Mouse (Mus musculus) hindbrain, embryonic 13.5 days (tissue): Measurements from ENCODE around the gene Tgm2. TPM values are rescaled to one million over a fixed set of nuclear protein-coding genes. Genes with fewer than 3 reads are reported as not detected.

Source experiments
- ATAC-seq: fragments of 200-750 bp; cut with Nextera tagmentation; 2 replicates; pipeline ENCODE4 v1.8.0; 2017; ENCODE audit warnings: moderate TSS enrichment; ENCODE audit not compliant: low FRiP score
- H3K27ac ChIP-seq: fragments of 300-500 bp; sonication (generic); 2 replicates; pipeline ENCODE4 v1.5.1; 2015; ENCODE audit warnings: inconsistent platforms, mild to moderate bottlenecking, moderate library complexity
- H3K27me3 ChIP-seq: fragments of 300-500 bp; sonication (generic); 2 replicates; pipeline ENCODE4 v1.6.1; 2015; ENCODE audit warnings: mild to moderate bottlenecking, inconsistent platforms
- H3K36me3 ChIP-seq: fragments of 300-500 bp; sonication (generic); 2 replicates; pipeline ENCODE4 v1.6.1; 2015; ENCODE audit warnings: mild to moderate bottlenecking, inconsistent platforms
- H3K4me1 ChIP-seq: fragments of 300-500 bp; sonication (generic); replicated peaks from 2 replicates; pipeline ENCODE4 v1.6.1; 2015; ENCODE audit warnings: inconsistent platforms
- H3K4me2 ChIP-seq: fragments of 300-500 bp; sonication (generic); 2 replicates; pipeline ENCODE4 v1.6.1; 2015; ENCODE audit warnings: inconsistent platforms, mild to moderate bottlenecking, moderate library complexity
- H3K4me3 ChIP-seq: fragments of 300-500 bp; sonication (generic); 2 replicates; pipeline ENCODE4 v1.5.1; 2015; ENCODE audit warnings: mild to moderate bottlenecking, inconsistent platforms
- H3K9ac ChIP-seq: fragments of 300-500 bp; sonication (generic); 2 replicates; pipeline ENCODE4 v1.6.1; 2015; ENCODE audit warnings: mild to moderate bottlenecking, inconsistent platforms
- H3K9me3 ChIP-seq: fragments of 300-500 bp; sonication (generic); 2 replicates; pipeline ENCODE4 v1.6.1; 2016; ENCODE audit warnings: inconsistent platforms
- WGBS: fragments of 180-500 bp; shearing (Covaris S2); methylation state at CpG from one replicate; pipeline ENCODE4 v1.1.7; 2015; 5-methylcytosine and 5-hydroxymethylcytosine counted together
- polyA plus RNA-seq: library from polyadenylated mRNA; unstranded; fragments of >200 nt; fragmentation: Nextera tagmentation; extraction: Ambion mirVana; gene quantifications from 2 replicates; pipeline ENCODE4 v1.2.1, GENCODE M21; 2015

Gene Tgm2
- polyA plus RNA-seq, 1 experiment from 2014 or later = 10.1 TPM

GRCm38 (mm10) chr2:158178139-158178538 is 31.9 kb upstream of the Tgm2 start:
- H3K27me3 ChIP-seq = 0 out of 2 replicates have a peak, but pooled peaks cover 3% of the 10 kb centered on the region
- ATAC-seq = no peak
- peak overlapping the region; percentile 82 for H3K27ac ChIP-seq
- peaks cover 55% of the 10 kb centered on the region for H3K4me1 ChIP-seq
- H3K4me2 ChIP-seq = no peak overlapping the region
- no peak overlapping the region for H3K4me3 ChIP-seq
- no peaks in the 10 kb centered on the region for H3K9me3 ChIP-seq
- H3K36me3 ChIP-seq = no peaks in the 10 kb centered on the region
- H3K9ac ChIP-seq = no peak overlapping the region
- WGBS = 77% methylated on average over 4 of the region's 4 CpGs

- Histone ChIP-seq H3K4me2 (no peak overlapping the region), H3K36me3 (no peaks in the 10 kb centered on the region), H3K9ac (no peak overlapping the region), H3K27me3 (0 out of 2 replicates have a peak, but pooled peaks cover 3% of the 10 kb centered on the region), H3K4me1 (peaks cover 52% of the 10 kb centered on the region), H3K27ac (peak overlapping the region; percentile 82), H3K9me3 (no peaks in the 10 kb centered on the region), H3K4me3 (no peak overlapping the region)
- 24% methylated on average over 3 of the region's 3 CpGs for WGBS
- no peak for ATAC-seq
Observed at GRCm38 (mm10) chr2:158177574-158177973, 31.3 kb upstream of the Tgm2 start.

GRCm38 (mm10) chr2:158176763-158177162 is 30.5 kb upstream of the Tgm2 start:
- Histone ChIP-seq H3K9ac (no peak overlapping the region), H3K4me3 (no peak overlapping the region), H3K27me3 (0 out of 2 replicates have a peak, but pooled peaks cover 3% of the 10 kb centered on the region), H3K4me1 (peaks cover 44% of the 10 kb centered on the region), H3K36me3 (no peaks in the 10 kb centered on the region), H3K4me2 (no peak overlapping the region), H3K9me3 (peaks cover 1% of the 10 kb centered on the region; the same call in 1 of the 2 replicates), H3K27ac (peak overlapping the region; percentile 82)
- WGBS = 93% methylated on average over 9 of the region's 9 CpGs
- ATAC-seq = no peak

- no peak overlapping the region for H3K4me2 ChIP-seq
- H3K9ac ChIP-seq = no peak overlapping the region
- WGBS = 88% methylated on average over 3 of the region's 3 CpGs
- 0 out of 2 replicates have a peak, but pooled peaks cover 3% of the 10 kb centered on the region for H3K27me3 ChIP-seq
- no peak overlapping the region for H3K27ac ChIP-seq
- H3K4me1 ChIP-seq = peaks cover 36% of the 10 kb centered on the region
- H3K4me3 ChIP-seq = no peak overlapping the region
- peaks cover 5% of the 10 kb centered on the region; the same call in 1 of the 2 replicates for H3K9me3 ChIP-seq
- no peaks in the 10 kb centered on the region for H3K36me3 ChIP-seq
- no peak for ATAC-seq
Observed at GRCm38 (mm10) chr2:158175433-158175832, 29.2 kb upstream of the Tgm2 start.

- 89% methylated on average over 15 of the region's 15 CpGs for WGBS
Observed at GRCm38 (mm10) chr2:158174958-158175357, 28.7 kb upstream of the Tgm2 start.

DNA sequence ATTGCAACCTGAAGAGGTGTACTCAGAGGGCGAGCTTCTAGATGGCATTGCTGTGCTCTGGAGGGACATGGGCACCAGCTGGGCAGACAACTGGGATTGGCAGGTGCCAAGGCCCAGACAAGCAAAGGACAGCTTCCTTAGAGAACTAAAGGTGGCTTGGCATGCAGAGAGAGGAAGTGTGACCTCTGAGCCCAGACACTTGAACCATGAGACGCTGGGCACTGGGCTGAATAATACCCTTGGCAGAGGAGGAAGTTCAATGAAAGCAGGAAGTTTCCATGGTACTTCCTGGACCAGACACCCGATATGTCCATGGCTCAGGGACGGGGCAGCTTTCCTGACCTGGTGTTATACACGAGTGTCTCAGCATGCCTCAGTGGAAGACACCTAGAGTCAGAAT is 28.2 kb upstream of the Tgm2 start:
- Histone ChIP-seq H3K27ac (no peak overlapping the region), H3K9me3 (peaks cover 5% of the 10 kb centered on the region; the same call in 1 of the 2 replicates), H3K4me2 (no peak overlapping the region), H3K36me3 (no peaks in the 10 kb centered on the region), H3K4me1 (peaks cover 30% of the 10 kb centered on the region), H3K27me3 (0 out of 2 replicates have a peak, but pooled peaks cover 3% of the 10 kb centered on the region), H3K4me3 (no peak overlapping the region), H3K9ac (no peak overlapping the region)
- no peak for ATAC-seq
- 84% methylated on average over 5 of the region's 5 CpGs for WGBS

More at GRCm38 (mm10) chr2:158174958-158175357, 28.7 kb upstream of the Tgm2 start:
- H3K4me3 ChIP-seq = no peak overlapping the region
- no peak overlapping the region for H3K27ac ChIP-seq
- H3K9ac ChIP-seq = no peak overlapping the region
- peaks cover 35% of the 10 kb centered on the region for H3K4me1 ChIP-seq
- 0 out of 2 replicates have a peak, but pooled peaks cover 3% of the 10 kb centered on the region for H3K27me3 ChIP-seq
- no peaks in the 10 kb centered on the region for H3K36me3 ChIP-seq
- no peak for ATAC-seq
- H3K9me3 ChIP-seq = peaks cover 5% of the 10 kb centered on the region; the same call in 1 of the 2 replicates
- no peak overlapping the region for H3K4me2 ChIP-seq

DNA sequence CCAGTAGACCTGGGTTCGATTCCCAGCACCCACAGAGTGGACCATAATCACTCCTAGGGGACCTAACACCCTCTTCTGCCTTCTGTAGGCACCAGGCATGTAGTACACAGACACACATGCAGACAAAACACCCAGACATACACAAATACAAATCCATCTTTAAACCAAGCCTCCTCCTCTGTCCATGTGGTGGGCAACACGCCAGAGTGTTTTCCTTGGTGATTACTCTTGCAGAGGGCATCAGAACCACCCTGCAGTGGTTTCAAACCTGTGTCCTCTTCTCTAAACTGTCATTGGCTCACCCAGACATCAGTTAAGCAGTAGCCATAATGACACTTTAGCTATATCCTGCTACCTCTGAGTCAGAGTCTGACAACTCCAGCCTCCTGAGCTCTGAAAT is 24.2 kb upstream of the Tgm2 start:
- Histone ChIP-seq H3K9ac (no peak overlapping the region), H3K4me2 (no peak overlapping the region), H3K4me1 (peaks cover 9% of the 10 kb centered on the region), H3K4me3 (no peak overlapping the region), H3K27ac (no peak overlapping the region), H3K27me3 (peaks cover 3% of the 10 kb centered on the region; the same call in 1 of the 2 replicates), H3K9me3 (peaks cover 5% of the 10 kb centered on the region; the same call in 1 of the 2 replicates), H3K36me3 (no peaks in the 10 kb centered on the region)
- ATAC-seq = no peak
- WGBS = 81% methylated on average over 2 of the region's 2 CpGs

- Histone ChIP-seq H3K4me3 (no peak overlapping the region), H3K27ac (no peak overlapping the region), H3K4me1 (peaks cover 9% of the 10 kb centered on the region), H3K9me3 (peaks cover 5% of the 10 kb centered on the region; the same call in 1 of the 2 replicates), H3K4me2 (no peak overlapping the region), H3K27me3 (no peaks in the 10 kb centered on the region; the same call in 1 of the 2 replicates), H3K36me3 (no peaks in the 10 kb centered on the region), H3K9ac (no peak overlapping the region)
- 96% methylated on average over 7 of the region's 7 CpGs for WGBS
- no peak for ATAC-seq
Observed at GRCm38 (mm10) chr2:158169771-158170170, 23.5 kb upstream of the Tgm2 start.

- Histone ChIP-seq H3K27ac (no peak overlapping the region), H3K4me2 (no peak overlapping the region), H3K4me3 (no peak overlapping the region), H3K9me3 (peaks cover 5% of the 10 kb centered on the region; the same call in 1 of the 2 replicates), H3K9ac (no peak overlapping the region), H3K27me3 (no peaks in the 10 kb centered on the region; the same call in 1 of the 2 replicates), H3K4me1 (peaks cover 10% of the 10 kb centered on the region), H3K36me3 (no peaks in the 10 kb centered on the region)
- WGBS = 82% methylated on average over 6 of the region's 6 CpGs
- ATAC-seq = no peak
Observed at GRCm38 (mm10) chr2:158169351-158169750, 23.1 kb upstream of the Tgm2 start.

DNA sequence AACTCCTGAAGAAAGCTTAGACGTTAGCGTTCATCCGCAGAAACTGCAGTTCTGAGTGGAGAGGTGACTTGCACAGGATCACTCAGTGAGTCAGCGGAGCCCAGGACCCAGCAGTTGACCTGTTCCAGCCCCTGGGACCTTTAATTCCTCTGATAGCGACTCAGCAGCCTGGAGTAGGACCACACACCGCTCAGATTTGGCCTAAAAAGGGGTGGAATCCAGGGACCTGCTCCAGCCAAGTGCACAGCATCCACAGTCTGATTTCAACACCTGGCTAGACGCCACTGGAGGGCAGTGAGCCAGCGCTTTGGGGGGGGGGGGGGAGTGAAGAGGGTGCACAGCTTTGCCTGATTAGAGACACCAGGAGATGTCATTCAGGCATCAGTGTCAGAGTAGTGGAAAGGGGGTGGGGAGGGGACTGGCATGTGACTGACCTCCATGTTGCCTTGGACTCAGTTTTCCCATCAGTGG is 22.5 kb upstream of the Tgm2 start:
- no peaks in the 10 kb centered on the region for H3K36me3 ChIP-seq
- no peak overlapping the region for H3K27ac ChIP-seq
- H3K4me1 ChIP-seq = peaks cover 12% of the 10 kb centered on the region; the same call in 1 of the 2 replicates
- WGBS = 73% methylated on average over 8 of the region's 8 CpGs
- no peak overlapping the region for H3K4me2 ChIP-seq
- no peak overlapping the region for H3K4me3 ChIP-seq
- H3K9me3 ChIP-seq = peaks cover 5% of the 10 kb centered on the region; the same call in 1 of the 2 replicates
- no peaks in the 10 kb centered on the region; the same call in 1 of the 2 replicates for H3K27me3 ChIP-seq
- H3K9ac ChIP-seq = no peak overlapping the region
- ATAC-seq = no peak

GRCm38 (mm10) chr2:158167496-158168205 is 21.4 kb upstream of the Tgm2 start:
- no peaks in the 10 kb centered on the region; the same call in 1 of the 2 replicates for H3K27me3 ChIP-seq
- ATAC-seq = no peak
- H3K27ac ChIP-seq = no peak overlapping the region
- no peak overlapping the region for H3K9ac ChIP-seq
- H3K4me1 ChIP-seq = peaks cover 12% of the 10 kb centered on the region; the same call in 1 of the 2 replicates
- H3K9me3 ChIP-seq = peaks cover 5% of the 10 kb centered on the region; the same call in 1 of the 2 replicates
- H3K36me3 ChIP-seq = no peaks in the 10 kb centered on the region
- no peak overlapping the region for H3K4me2 ChIP-seq
- no peak overlapping the region for H3K4me3 ChIP-seq
- 72% methylated on average over 9 of the region's 9 CpGs for WGBS

DNA sequence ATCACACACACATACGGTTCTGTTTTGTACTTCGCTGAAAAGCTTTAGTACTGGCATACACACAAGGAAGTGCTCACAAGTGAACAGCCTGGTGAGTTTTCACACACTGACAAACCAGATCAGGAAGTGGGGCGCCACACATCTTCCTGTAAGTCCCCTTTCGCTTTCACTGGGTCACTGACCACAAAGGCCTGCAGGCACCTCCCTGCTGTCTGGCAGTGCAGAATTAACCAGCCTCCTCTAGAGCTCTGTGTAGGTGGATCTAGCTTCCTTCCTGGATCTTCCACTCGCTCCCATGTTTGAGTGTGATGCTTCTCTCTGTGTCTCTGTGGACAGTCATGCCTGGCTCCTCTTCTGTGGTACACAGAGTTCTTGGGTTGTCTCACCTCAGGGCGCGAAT is 20.4 kb upstream of the Tgm2 start:
- H3K4me3 ChIP-seq = no peak overlapping the region
- no peak overlapping the region for H3K27ac ChIP-seq
- H3K9ac ChIP-seq = no peak overlapping the region
- ATAC-seq = no peak
- H3K4me1 ChIP-seq = peaks cover 12% of the 10 kb centered on the region; the same call in 1 of the 2 replicates
- 82% methylated on average over 7 of the region's 7 CpGs for WGBS
- H3K36me3 ChIP-seq = no peaks in the 10 kb centered on the region
- peaks cover 2% of the 10 kb centered on the region; the same call in 1 of the 2 replicates for H3K9me3 ChIP-seq
- H3K4me2 ChIP-seq = no peak overlapping the region
- H3K27me3 ChIP-seq = no peaks in the 10 kb centered on the region; the same call in 1 of the 2 replicates
